8 mouse cellular contexts compared by ENCODE assay signal in the genomic region with DNA sequence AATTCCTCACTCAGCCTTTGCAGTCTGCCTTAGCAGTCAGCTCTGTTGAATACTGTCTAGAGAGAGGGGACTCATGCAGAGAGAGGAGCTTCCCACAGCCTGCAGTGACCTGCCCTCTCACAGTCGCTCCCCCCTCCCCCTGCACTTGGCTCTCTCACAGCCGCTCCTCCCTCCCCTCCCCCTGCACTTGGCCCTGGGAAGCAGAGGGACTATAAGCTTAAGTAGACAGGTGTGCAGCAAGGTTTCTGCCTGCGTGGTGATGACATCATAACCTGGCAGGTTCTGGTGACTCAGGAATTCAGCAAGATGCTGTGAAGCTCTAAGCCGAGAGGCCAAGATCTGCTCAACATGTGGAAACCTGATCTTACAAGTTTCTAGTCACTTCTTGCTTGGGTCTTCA.
DNase-seq lines count a peak whose midpoint lies in the region; ATAC-seq lines count a peak whose summit lies in the region.

No protein-coding gene starts in this region.

- H3K27me3 ChIP-seq in neural tube, embryonic 13.5 days: no peaks in the 10 kb centered on the region
- H3K27me3 ChIP-seq in neural tube, embryonic 15.5 days (replicated peaks): no peaks in the 10 kb centered on the region
- no peaks in the 10 kb centered on the region for H3K27me3 ChIP-seq in hindbrain, embryonic 15.5 days
- H3K27me3 ChIP-seq in limb, embryonic 11.5 days (ENCODE audit: control insufficient read depth, insufficient read depth, low read length): no peaks in the 10 kb centered on the region
- H3K27me3 ChIP-seq in stomach, embryonic 14.5 days (ENCODE audit: control insufficient read depth, insufficient read depth, low read length): no peaks in the 10 kb centered on the region
- peaks cover 6% of the 10 kb centered on the region; the same call in 1 of the 2 replicates for H3K27me3 ChIP-seq in heart, embryonic 12.5 days (replicated peaks)

- 16% methylated on average over 4 of the region's 4 CpGs for WGBS in neural tube, embryonic 13.5 days
- 16% methylated on average over 4 of the region's 4 CpGs for WGBS in neural tube, embryonic 15.5 days
- WGBS in hindbrain, embryonic 15.5 days: 13% methylated on average over 4 of the region's 4 CpGs
- WGBS in limb, embryonic 11.5 days: 4% methylated on average over 4 of the region's 4 CpGs
- 6% methylated on average over 4 of the region's 4 CpGs for WGBS in stomach, embryonic 14.5 days
- 9% methylated on average over 4 of the region's 4 CpGs for WGBS in heart, embryonic 12.5 days

- H3K4me1 ChIP-seq in neural tube, embryonic 13.5 days (replicated peaks): peaks cover 4% of the 10 kb centered on the region
- H3K4me1 ChIP-seq in neural tube, embryonic 15.5 days: peaks cover 2% of the 10 kb centered on the region; the same call in 1 of the 2 replicates
- peaks cover 4% of the 10 kb centered on the region; the same call in 1 of the 2 replicates for H3K4me1 ChIP-seq in hindbrain, embryonic 15.5 days (replicated peaks)
- no peaks in the 10 kb centered on the region for H3K4me1 ChIP-seq in limb, embryonic 11.5 days (ENCODE audit: control insufficient read depth, insufficient read depth, low read length)
- 0 out of 2 replicates have a peak, but pooled peaks cover 8% of the 10 kb centered on the region for H3K4me1 ChIP-seq in stomach, embryonic 14.5 days (ENCODE audit: control insufficient read depth, insufficient read depth, low read length)
- peaks cover 3% of the 10 kb centered on the region; the same call in 1 of the 2 replicates for H3K4me1 ChIP-seq in heart, embryonic 12.5 days (replicated peaks)

- H3K36me3 ChIP-seq in neural tube, embryonic 13.5 days: no peaks in the 10 kb centered on the region
- no peaks in the 10 kb centered on the region for H3K36me3 ChIP-seq in neural tube, embryonic 15.5 days
- no peaks in the 10 kb centered on the region for H3K36me3 ChIP-seq in hindbrain, embryonic 15.5 days
- no peaks in the 10 kb centered on the region for H3K36me3 ChIP-seq in limb, embryonic 11.5 days (ENCODE audit: control insufficient read depth, insufficient read depth, low read length)
- H3K36me3 ChIP-seq in stomach, embryonic 14.5 days (ENCODE audit: control insufficient read depth, insufficient read depth, low read length): no peaks in the 10 kb centered on the region
- no peaks in the 10 kb centered on the region for H3K36me3 ChIP-seq in heart, embryonic 12.5 days

- H3K9ac ChIP-seq in neural tube, embryonic 13.5 days: no peak overlapping the region
- no peak overlapping the region for H3K9ac ChIP-seq in neural tube, embryonic 15.5 days (replicated peaks)
- H3K9ac ChIP-seq in hindbrain, embryonic 15.5 days: no peak overlapping the region
- H3K9ac ChIP-seq in limb, embryonic 11.5 days (ENCODE audit: low read length): no peak overlapping the region
- H3K9ac ChIP-seq in stomach, embryonic 14.5 days (replicated peaks; ENCODE audit: low read depth, low read length): no peak overlapping the region
- H3K9ac ChIP-seq in heart, embryonic 12.5 days: no peak overlapping the region

- H3K4me2 ChIP-seq in neural tube, embryonic 13.5 days: no peak overlapping the region
- H3K4me2 ChIP-seq in neural tube, embryonic 15.5 days: no peak overlapping the region
- H3K4me2 ChIP-seq in hindbrain, embryonic 15.5 days: no peak overlapping the region
- H3K4me2 ChIP-seq in limb, embryonic 11.5 days (ENCODE audit: low read depth, severe bottlenecking): no peak overlapping the region
- H3K4me2 ChIP-seq in stomach, embryonic 14.5 days (replicated peaks; ENCODE audit: low read depth, low read length): no peak overlapping the region
- no peak overlapping the region for H3K4me2 ChIP-seq in heart, embryonic 12.5 days

- H3K9me3 ChIP-seq in neural tube, embryonic 13.5 days: no peaks in the 10 kb centered on the region; the same call in 1 of the 2 replicates
- H3K9me3 ChIP-seq in neural tube, embryonic 15.5 days (replicated peaks): no peaks in the 10 kb centered on the region
- no peaks in the 10 kb centered on the region for H3K9me3 ChIP-seq in hindbrain, embryonic 15.5 days
- H3K9me3 ChIP-seq in limb, embryonic 11.5 days (ENCODE audit: control insufficient read depth, low read length): no peaks in the 10 kb centered on the region
- H3K9me3 ChIP-seq in stomach, embryonic 14.5 days (ENCODE audit: control insufficient read depth, low read depth, low read length): 0 out of 2 replicates have a peak, but pooled peaks cover 3% of the 10 kb centered on the region
- H3K9me3 ChIP-seq in heart, embryonic 12.5 days (replicated peaks): no peaks in the 10 kb centered on the region; the same call in 1 of the 2 replicates

- H3K4me3 ChIP-seq in neural tube, embryonic 13.5 days: no peak overlapping the region
- H3K4me3 ChIP-seq in neural tube, embryonic 15.5 days (replicated peaks): no peak overlapping the region
- no peak overlapping the region for H3K4me3 ChIP-seq in hindbrain, embryonic 15.5 days
- no peak overlapping the region for H3K4me3 ChIP-seq in limb, embryonic 11.5 days (ENCODE audit: low read depth, low read length)
- no peak overlapping the region for H3K4me3 ChIP-seq in stomach, embryonic 14.5 days (ENCODE audit: low read depth, low read length)
- H3K4me3 ChIP-seq in heart, embryonic 12.5 days: no peak overlapping the region

- H3K27ac ChIP-seq in neural tube, embryonic 13.5 days (replicated peaks): no peak overlapping the region
- no peak overlapping the region for H3K27ac ChIP-seq in neural tube, embryonic 15.5 days (replicated peaks)
- no peak overlapping the region for H3K27ac ChIP-seq in hindbrain, embryonic 15.5 days (replicated peaks)
- no peak overlapping the region for H3K27ac ChIP-seq in limb, embryonic 11.5 days (replicated peaks; ENCODE audit: low read depth, low read length)
- peak overlapping the region; percentile 21; the same call in 1 of the 2 replicates for H3K27ac ChIP-seq in stomach, embryonic 14.5 days (ENCODE audit: low read length)
- H3K27ac ChIP-seq in heart, embryonic 12.5 days (ENCODE audit: poor library complexity, severe bottlenecking): no peak overlapping the region

- DNase-seq in limb, embryonic 11.5 days (ENCODE audit: low spot score): peak; percentile 52
- no peak for DNase-seq in layer of hippocampus, adult 11-12 months (ENCODE audit: low spot score)
- no peak for DNase-seq in thymus, adult 18-20 months

- ATAC-seq in neural tube, embryonic 13.5 days (ENCODE audit: low read depth): peak; percentile 47; the same call in 1 of the 2 replicates
- ATAC-seq in neural tube, embryonic 15.5 days (ENCODE audit: low FRiP score): no peak; the same call in 1 of the 2 replicates
- 0 out of 2 replicates have a peak, but pooled peaks have one; percentile 48 for ATAC-seq in hindbrain, embryonic 15.5 days (ENCODE audit: low FRiP score, low read depth)
- no peak for ATAC-seq in limb, embryonic 11.5 days (ENCODE audit: insufficient number of reproducible peaks, low FRiP score, low TSS enrichment, low read depth)
- peak; percentile 53; the same call in 1 of the 2 replicates for ATAC-seq in stomach, embryonic 14.5 days (ENCODE audit: insufficient number of reproducible peaks, insufficient read depth, low FRiP score, low read depth)
- ATAC-seq in heart, embryonic 12.5 days (ENCODE audit: insufficient number of reproducible peaks, low FRiP score): no peak

Comparison
In these comparisons a context has a peak if more than half of its experiments do, and no peak if none do; other contexts are left out.
1. ATAC-seq: peak in neural tube, embryonic 13.5 days (single experiment), hindbrain, embryonic 15.5 days (single experiment) and stomach, embryonic 14.5 days (single experiment); none in neural tube, embryonic 15.5 days (single experiment), limb, embryonic 11.5 days (single experiment) and heart, embryonic 12.5 days (single experiment).